Mouse (Mus musculus): ENCODE data around the gene Syt5. TPM values are rescaled to one million over a fixed set of nuclear protein-coding genes. Genes with fewer than 3 reads are reported as not detected.

Gene Syt5
- polyA plus RNA-seq, 1 experiment = not detected

DNA sequence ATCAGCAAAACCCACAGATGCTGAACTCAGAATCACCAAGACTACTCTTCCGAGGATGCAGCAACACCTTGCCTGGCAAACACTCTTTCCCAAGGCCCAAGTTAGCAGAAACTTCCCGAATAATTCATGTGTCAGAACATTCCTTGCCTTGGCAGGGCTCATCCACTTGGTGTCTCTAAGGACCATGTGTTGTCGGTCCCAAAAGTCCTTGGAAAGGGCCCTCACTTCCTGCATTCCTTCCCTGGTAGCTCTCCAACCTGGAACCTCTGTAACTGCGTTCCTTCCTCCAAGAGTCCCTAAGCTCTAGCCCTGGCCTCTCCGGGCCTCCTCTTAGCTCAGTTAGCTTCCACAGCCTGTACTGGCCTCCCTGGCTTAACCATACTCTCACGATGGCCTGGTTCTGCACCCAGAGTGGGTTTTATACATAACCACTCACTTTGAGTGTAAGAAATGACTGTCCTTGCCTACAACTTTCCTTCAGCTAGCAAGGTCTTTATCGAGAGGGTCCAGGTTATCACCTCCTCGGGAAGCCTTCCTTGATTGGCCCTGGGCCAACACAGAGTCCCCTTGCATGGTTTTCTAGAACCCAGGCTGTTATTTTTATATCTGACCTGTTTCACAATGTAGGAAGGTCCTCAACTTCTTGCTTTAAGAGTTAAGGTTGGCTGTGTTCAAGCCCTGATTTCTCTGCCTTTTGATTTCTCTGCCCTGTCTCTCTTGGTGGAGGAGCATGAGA, 35.7 kb downstream of the Syt5 start:
- no peaks in the 10 kb centered on the region for H3K4me1 ChIP-seq (ENCODE audit: control insufficient read depth, insufficient read depth, insufficient read length, low read length)

GRCm38 (mm10) chr7:4509863-4510608, 37.3 kb downstream of the Syt5 start:
- Histone ChIP-seq H3K27ac (replicated peaks; ENCODE audit: low read depth, low read length) (no peak overlapping the region), H3K4me1 (ENCODE audit: control insufficient read depth, insufficient read depth, insufficient read length, low read length) (peaks cover under 1% of the 10 kb centered on the region; the same call in 1 of the 2 replicates), H3K4me3 (ENCODE audit: insufficient read depth, low read depth, low read length) (no peak overlapping the region; the same call in 1 of the 2 replicates)

More for the DNA sequence above, 35.7 kb downstream of the Syt5 start:
- H3K27ac ChIP-seq (replicated peaks; ENCODE audit: low read depth, low read length) = no peak overlapping the region
- H3K4me3 ChIP-seq (ENCODE audit: insufficient read depth, low read depth, low read length) = no peak overlapping the region

- peaks cover 8% of the 10 kb centered on the region for H3K4me1 ChIP-seq (ENCODE audit: control insufficient read depth, insufficient read depth, insufficient read length, low read length)
- H3K4me3 ChIP-seq (ENCODE audit: insufficient read depth, low read depth, low read length) = no peak overlapping the region
- H3K27ac ChIP-seq (replicated peaks; ENCODE audit: low read depth, low read length) = no peak overlapping the region
Measured at GRCm38 (mm10) chr7:4508739-4509116, 38.6 kb downstream of the Syt5 start.

DNA sequence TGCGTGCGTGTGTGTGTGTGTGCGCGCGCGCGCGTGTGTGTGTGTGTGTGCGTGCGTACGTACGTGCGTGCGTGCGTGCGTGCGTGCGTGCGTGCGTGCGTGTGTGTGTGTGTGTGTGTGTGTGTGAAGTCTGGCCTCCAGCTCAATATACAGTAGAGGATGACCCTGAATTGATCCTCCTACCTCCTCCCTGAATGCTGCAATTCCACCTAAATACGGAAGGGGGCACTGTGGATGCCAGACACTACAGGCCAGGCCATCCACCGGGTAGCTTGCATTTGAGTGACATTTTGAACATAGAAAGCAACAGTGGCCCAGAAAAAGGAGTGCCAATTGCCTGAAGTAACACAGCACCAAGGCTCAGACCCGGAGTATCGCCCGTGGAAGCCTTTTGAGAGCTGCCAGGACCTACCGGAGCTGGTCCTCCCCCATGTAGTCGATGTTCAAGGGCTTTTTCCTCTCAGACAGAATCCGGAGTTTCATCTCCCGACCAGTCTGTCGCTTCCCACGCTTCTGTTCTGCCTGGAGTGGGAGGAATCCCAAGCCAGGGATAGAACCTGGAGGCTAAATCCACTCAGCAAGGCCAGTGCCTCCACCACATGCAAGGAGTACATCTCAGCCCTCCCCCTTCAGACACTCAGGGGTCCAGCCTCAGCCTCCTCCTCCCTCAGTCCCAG, 39.1 kb downstream of the Syt5 start:
- no peak overlapping the region for H3K27ac ChIP-seq (replicated peaks; ENCODE audit: low read depth, low read length)
- peaks cover 8% of the 10 kb centered on the region for H3K4me1 ChIP-seq (ENCODE audit: control insufficient read depth, insufficient read depth, insufficient read length, low read length)
- no peak overlapping the region for H3K4me3 ChIP-seq (ENCODE audit: insufficient read depth, low read depth, low read length)

DNA sequence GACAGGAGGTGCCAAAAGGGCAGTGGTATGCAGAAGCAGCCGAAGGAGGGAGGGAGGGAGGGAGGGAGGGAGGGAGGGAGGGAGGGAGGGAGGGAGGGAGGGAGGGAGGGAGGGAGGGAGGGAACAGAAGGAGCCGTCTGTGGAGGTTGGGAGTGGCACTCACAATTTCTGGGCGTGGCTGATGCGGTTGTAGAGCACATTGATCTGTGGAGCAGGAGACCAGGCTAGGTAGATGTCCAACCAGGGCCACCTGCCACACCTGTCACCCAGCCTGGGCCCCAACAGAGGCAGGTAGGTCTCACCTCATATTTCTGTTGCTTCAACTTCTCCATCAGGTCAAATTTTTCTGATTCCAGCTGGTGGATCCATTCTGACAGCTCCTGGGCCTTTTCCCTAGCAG, 40.1 kb downstream of the Syt5 start:
- Histone ChIP-seq H3K27ac (replicated peaks; ENCODE audit: low read depth, low read length) (no peak overlapping the region), H3K4me1 (ENCODE audit: control insufficient read depth, insufficient read depth, insufficient read length, low read length) (peaks cover 8% of the 10 kb centered on the region), H3K4me3 (ENCODE audit: insufficient read depth, low read depth, low read length) (no peak overlapping the region)

DNA sequence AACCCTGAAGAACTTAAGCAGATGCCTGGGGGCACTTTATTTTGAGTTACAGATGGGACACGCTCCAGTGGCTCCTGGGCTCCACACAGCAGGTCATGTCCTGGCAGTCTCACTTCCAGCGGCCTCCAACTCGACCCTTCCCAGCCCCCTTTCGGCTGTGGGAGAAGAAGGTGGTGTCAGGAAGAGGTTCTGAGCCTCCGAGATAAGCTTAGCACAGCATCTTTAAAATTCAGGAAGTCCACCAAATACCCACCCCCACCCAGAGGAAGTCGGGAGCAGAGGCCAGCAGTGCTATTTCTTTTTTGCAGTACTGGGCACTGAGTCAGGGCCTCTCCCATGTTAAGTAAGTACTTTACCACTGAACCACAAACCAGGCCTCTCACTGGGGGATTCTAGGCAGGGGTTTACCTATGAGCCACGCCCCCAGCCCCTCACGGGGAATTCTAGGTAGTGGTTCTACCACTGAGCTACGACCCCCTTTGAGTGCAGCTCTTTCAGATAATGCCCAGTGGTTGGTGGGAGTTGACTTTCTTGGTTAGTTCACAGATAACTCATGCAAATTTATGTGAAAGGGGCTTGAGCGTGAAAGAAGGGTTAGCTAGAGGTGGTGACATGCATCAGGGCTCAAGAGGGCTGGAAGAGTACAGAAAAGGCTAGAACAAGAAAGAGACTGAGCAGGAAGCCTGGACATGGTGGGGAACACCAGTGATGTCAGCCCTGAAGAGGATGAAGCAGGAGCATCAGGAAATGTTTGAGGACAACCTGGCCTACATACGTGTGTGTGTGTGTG, 42.5 kb downstream of the Syt5 start:
- no peak overlapping the region for H3K4me3 ChIP-seq (ENCODE audit: insufficient read depth, low read depth, low read length)
- H3K27ac ChIP-seq (replicated peaks; ENCODE audit: low read depth, low read length) = peak overlapping the region; percentile 75
- H3K4me1 ChIP-seq (ENCODE audit: control insufficient read depth, insufficient read depth, insufficient read length, low read length) = peaks cover 10% of the 10 kb centered on the region

DNA sequence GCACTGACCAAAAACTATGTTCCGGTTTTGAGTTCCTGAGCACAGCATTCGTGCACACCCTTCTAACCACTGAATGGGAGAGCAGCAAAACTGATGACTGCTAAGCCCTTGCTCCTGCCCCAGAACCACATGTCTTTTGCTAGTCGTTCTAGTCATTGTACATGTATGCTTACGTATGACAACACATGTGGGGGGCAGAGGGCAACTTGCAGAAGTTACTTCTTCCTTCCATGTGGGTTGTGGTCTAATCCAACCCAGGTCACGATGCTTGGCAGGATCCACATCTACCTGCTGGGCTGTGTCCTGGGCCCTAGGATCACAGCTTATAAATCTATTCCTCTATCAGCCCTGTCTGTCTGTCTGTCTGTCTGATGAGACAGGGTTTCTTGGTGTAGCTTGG, 43.5 kb downstream of the Syt5 start:
- Histone ChIP-seq H3K4me3 (ENCODE audit: insufficient read depth, low read depth, low read length) (no peak overlapping the region), H3K27ac (replicated peaks; ENCODE audit: low read depth, low read length) (peak overlapping the region; percentile 75), H3K4me1 (ENCODE audit: control insufficient read depth, insufficient read depth, insufficient read length, low read length) (peaks cover 20% of the 10 kb centered on the region)

DNA sequence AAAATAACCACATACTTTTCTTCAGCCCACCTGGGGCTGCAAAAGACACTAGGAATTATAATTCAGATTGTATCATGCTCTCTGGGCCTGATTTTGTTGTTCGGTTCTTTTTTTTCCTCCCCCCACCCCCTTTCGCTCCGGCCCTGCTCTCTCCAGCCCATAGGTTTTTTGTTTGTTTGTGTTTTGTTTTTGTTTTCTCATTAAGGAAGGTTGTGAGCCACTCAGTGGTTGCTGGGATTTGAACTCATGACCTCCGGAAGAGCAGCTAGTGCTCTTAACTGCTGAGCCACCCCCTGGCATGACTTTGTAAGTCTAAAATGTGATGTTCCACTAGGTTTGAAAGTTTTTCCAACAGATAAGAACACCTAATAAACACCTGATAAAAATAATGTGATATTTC, 44.2 kb downstream of the Syt5 start:
- Histone ChIP-seq H3K4me3 (ENCODE audit: insufficient read depth, low read depth, low read length) (no peak overlapping the region), H3K27ac (replicated peaks; ENCODE audit: low read depth, low read length) (no peak overlapping the region), H3K4me1 (ENCODE audit: control insufficient read depth, insufficient read depth, insufficient read length, low read length) (peaks cover 25% of the 10 kb centered on the region)

DNA sequence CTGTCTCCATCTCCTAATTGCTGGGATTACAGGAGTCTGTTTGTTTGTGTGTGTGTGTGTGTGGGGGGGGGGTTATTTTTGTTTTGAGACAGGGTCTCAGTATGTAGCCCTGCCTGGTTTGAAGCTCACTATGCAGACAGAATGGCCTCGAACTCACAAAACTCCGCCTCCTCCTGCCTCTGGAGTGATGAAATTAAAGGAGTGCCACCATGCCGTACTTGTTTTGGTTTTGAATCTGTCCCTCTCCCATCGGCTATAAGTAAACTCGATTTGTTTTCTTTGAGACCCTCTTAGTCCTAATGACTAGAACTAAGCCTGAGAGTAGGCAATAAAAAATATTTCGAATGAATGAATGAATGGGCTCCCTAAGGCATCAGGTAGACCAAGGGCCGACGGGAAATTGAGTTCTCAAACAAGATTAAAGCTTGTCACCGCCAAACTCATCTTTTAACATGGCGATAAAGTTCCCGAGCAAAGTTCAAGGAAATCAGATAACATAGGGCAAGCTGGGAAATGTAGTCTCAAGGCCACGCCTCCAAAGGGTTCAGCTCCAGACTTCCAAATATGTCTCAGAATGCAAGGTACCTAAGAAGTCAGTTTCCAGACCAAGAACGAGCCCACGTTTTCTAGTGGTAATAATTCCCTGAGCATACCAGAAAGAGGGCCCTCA, 44.8 kb downstream of the Syt5 start:
- Histone ChIP-seq H3K4me1 (ENCODE audit: control insufficient read depth, insufficient read depth, insufficient read length, low read length) (peaks cover 30% of the 10 kb centered on the region), H3K4me3 (ENCODE audit: insufficient read depth, low read depth, low read length) (peak overlapping the region; percentile 72), H3K27ac (replicated peaks; ENCODE audit: low read depth, low read length) (peak overlapping the region; percentile 99)

- H3K4me3 ChIP-seq (ENCODE audit: insufficient read depth, low read depth, low read length) = peak within 1 kb of the TSS; percentile 72
- peak within 1 kb of the TSS; percentile 99 for H3K27ac ChIP-seq (replicated peaks; ENCODE audit: low read depth, low read length)
- peaks cover 33% of the 10 kb centered on the region for H3K4me1 ChIP-seq (ENCODE audit: control insufficient read depth, insufficient read depth, insufficient read length, low read length)
Measured at GRCm38 (mm10) chr7:4501558-4502397, 45.6 kb downstream of the Syt5 start, which contains the start of gene Ppp1r12c. TSS of gene Ppp1r12c (minus strand) at chr7:4501680.

DNA sequence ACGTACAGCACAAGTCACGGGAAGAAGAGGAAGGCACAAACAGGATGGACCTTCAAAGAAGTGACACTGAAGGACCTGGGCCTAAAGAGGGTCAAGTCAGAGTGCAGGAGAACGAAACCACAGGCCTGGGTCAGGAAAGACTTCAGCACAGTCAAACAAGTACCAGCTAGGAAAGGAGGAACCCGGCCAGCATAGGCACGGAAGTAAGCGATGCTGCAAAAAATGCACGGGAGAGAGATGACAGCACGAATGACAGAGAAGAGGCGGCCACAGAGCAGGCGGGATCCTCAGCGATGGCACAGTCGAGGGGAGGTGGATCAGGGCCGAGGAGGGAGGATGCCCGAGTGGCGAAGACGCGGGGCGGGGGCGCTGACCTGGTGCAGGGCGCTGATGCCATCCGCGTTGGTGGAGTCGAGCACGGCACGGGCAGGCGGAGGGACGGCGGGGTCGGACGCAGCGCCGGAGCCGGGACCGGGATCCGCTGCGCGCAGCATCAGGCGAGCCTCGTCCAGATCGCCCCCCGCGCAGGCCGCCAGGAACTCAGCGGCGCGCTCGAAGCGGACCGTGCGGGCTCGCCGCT, 46.4 kb downstream of the Syt5 start:
- H3K4me3 ChIP-seq (ENCODE audit: insufficient read depth, low read depth, low read length) = peak overlapping the region; percentile 72
- H3K27ac ChIP-seq (replicated peaks; ENCODE audit: low read depth, low read length) = peak overlapping the region; percentile 71
- H3K4me1 ChIP-seq (ENCODE audit: control insufficient read depth, insufficient read depth, insufficient read length, low read length) = peaks cover 33% of the 10 kb centered on the region

DNA sequence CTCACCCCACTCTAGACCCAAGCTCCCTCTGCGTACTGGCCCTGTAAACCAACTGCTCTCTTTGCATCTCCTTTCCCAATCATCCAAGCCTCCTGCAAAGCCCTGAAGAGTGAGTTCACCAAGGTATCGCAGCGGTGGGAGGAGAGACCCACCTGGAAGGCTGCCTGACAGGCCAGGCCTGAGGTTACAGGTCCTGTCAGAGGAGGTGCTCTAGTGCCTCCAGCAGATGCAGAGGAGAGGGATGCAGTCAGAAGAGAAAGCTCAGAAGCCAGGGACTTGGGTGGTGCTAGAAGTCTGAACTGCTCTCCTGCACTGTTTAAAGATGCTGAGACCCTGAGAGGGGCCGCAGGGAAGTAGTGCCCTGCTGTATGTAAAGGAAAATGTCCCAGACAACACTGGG, 48.3 kb downstream of the Syt5 start:
- Histone ChIP-seq H3K4me3 (ENCODE audit: insufficient read depth, low read depth, low read length) (peak overlapping the region; percentile 72), H3K27ac (replicated peaks; ENCODE audit: low read depth, low read length) (peak overlapping the region; percentile 82)

GRCm38 (mm10) chr7:4498251-4498650, 49.1 kb downstream of the Syt5 start:
- H3K27ac ChIP-seq (replicated peaks; ENCODE audit: low read depth, low read length) = peak overlapping the region; percentile 82
- 0 out of 2 replicates have a peak overlapping the region, but pooled peaks have one; percentile 2 for H3K4me3 ChIP-seq (ENCODE audit: insufficient read depth, low read depth, low read length)
- H3K4me1 ChIP-seq (ENCODE audit: control insufficient read depth, insufficient read depth, insufficient read length, low read length) = peaks cover 29% of the 10 kb centered on the region

More for the DNA sequence above, 48.3 kb downstream of the Syt5 start:
- H3K4me1 ChIP-seq (ENCODE audit: control insufficient read depth, insufficient read depth, insufficient read length, low read length) = peaks cover 26% of the 10 kb centered on the region
